Mouse (Mus musculus): ENCODE data around the gene Akap9.
"Not testable (repeated sequence)": the region's sequence is repeated elsewhere in the genome, so short reads cannot be mapped to it uniquely, and the experiment has no call there.

The Akap9 gene

GRCm38 (mm10) chr5:4040922-4041321, 113.1 kb downstream of the Akap9 start:
- DNase-seq, result no peak

GRCm38 (mm10) chr5:4060313-4060712, 132.5 kb downstream of the Akap9 start:
- no peak for DNase-seq

GRCm38 (mm10) chr5:4066476-4067115, 138.7 kb downstream of the Akap9 start:
- no peak for DNase-seq

- DNase-seq, result no peak
These were observed 139.3 kb downstream of the Akap9 start for GRCm38 (mm10) chr5:4067203-4067602.

- DNase-seq, result no peak
These were observed 151.2 kb downstream of the Akap9 start for GRCm38 (mm10) chr5:4079086-4079485.

GRCm38 (mm10) chr5:4080861-4081260, 153.0 kb downstream of the Akap9 start:
- no peak for DNase-seq

GRCm38 (mm10) chr5:4081513-4081912, 153.7 kb downstream of the Akap9 start:
- DNase-seq, result no peak

- DNase-seq, result no peak
These were observed 157.1 kb downstream of the Akap9 start for GRCm38 (mm10) chr5:4084948-4085347.

GRCm38 (mm10) chr5:4086309-4086708, 158.5 kb downstream of the Akap9 start:
- no peak for DNase-seq

- DNase-seq, result no peak
These were observed 160.3 kb downstream of the Akap9 start for GRCm38 (mm10) chr5:4088190-4088589.

GRCm38 (mm10) chr5:4094471-4094870, 166.6 kb downstream of the Akap9 start:
- no peak for DNase-seq

- DNase-seq, result no peak
These were observed 173.2 kb downstream of the Akap9 start for GRCm38 (mm10) chr5:4101031-4101430.

- DNase-seq, result no peak
These were observed 173.9 kb downstream of the Akap9 start for GRCm38 (mm10) chr5:4101770-4102169.

GRCm38 (mm10) chr5:4103626-4104340, 175.9 kb downstream of the Akap9 start:
- DNase-seq, result no peak

GRCm38 (mm10) chr5:4104341-4105040, 176.6 kb downstream of the Akap9 start, which contains the start of gene Cyp51:
Cyp51 (minus strand) TSS chr5:4104746.
- peak; percentile 92 to 94 for DNase-seq

GRCm38 (mm10) chr5:4105651-4106186, 177.9 kb downstream of the Akap9 start:
- DNase-seq, result no peak

- not testable (repeated sequence) for DNase-seq
These were observed 179.2 kb downstream of the Akap9 start for GRCm38 (mm10) chr5:4107056-4107455.

- no peak for DNase-seq
These were observed 184.8 kb downstream of the Akap9 start for GRCm38 (mm10) chr5:4112570-4113098.

Data from cerebellum, adult 18-20 months (tissue).